Mouse (Mus musculus) embryonic facial prominence, embryonic 15.5 days (tissue): Measurements from ENCODE around the gene Mrps26. TPM values are rescaled to one million over a fixed set of nuclear protein-coding genes. Genes with fewer than 3 reads are reported as not detected.

Experiments used
- ATAC-seq: fragments of 200-750 bp; cut with Nextera tagmentation; 2 replicates; pipeline ENCODE4 v1.8.0; 2017; ENCODE audit warnings: low read depth, moderate TSS enrichment; ENCODE audit not compliant: insufficient number of reproducible peaks, low FRiP score, low TSS enrichment
- H3K27ac ChIP-seq: fragments of 300-500 bp; sonication (generic); replicated peaks from 2 replicates; pipeline ENCODE4 v1.5.1; 2015; ENCODE audit warnings: mild to moderate bottlenecking, inconsistent platforms
- H3K27me3 ChIP-seq: fragments of 300-500 bp; sonication (generic); 2 replicates; pipeline ENCODE4 v1.6.1; 2015; ENCODE audit warnings: inconsistent platforms
- H3K36me3 ChIP-seq: fragments of 300-500 bp; sonication (generic); 2 replicates; pipeline ENCODE4 v1.6.1; 2015; ENCODE audit warnings: mild to moderate bottlenecking, inconsistent platforms
- H3K4me1 ChIP-seq: fragments of 300-500 bp; sonication (generic); 2 replicates; pipeline ENCODE4 v1.6.1; 2015; ENCODE audit warnings: inconsistent platforms
- H3K4me2 ChIP-seq: fragments of 300-500 bp; sonication (generic); replicated peaks from 2 replicates; pipeline ENCODE4 v1.6.1; 2015; ENCODE audit warnings: mild to moderate bottlenecking, inconsistent platforms
- H3K4me3 ChIP-seq: fragments of 300-500 bp; sonication (generic); replicated peaks from 2 replicates; pipeline ENCODE4 v1.5.1; 2015; ENCODE audit warnings: mild to moderate bottlenecking, inconsistent platforms
- H3K9ac ChIP-seq: fragments of 300-500 bp; sonication (generic); 2 replicates; pipeline ENCODE4 v1.6.1; 2015; ENCODE audit warnings: inconsistent platforms
- H3K9me3 ChIP-seq: fragments of 300-500 bp; sonication (generic); replicated peaks from 2 replicates; pipeline ENCODE4 v1.6.1; 2016; ENCODE audit warnings: inconsistent platforms
- WGBS: fragments of 180-500 bp; shearing (Covaris S2); methylation state at CpG from one replicate; pipeline ENCODE4 v1.1.7; 2015; 5-methylcytosine and 5-hydroxymethylcytosine counted together
- polyA plus RNA-seq: library from polyadenylated mRNA; unstranded; fragments of >200 nt; fragmentation: Nextera tagmentation; extraction: Ambion mirVana; gene quantifications from 2 replicates; pipeline ENCODE4 v1.2.1, GENCODE M21; 2015

Gene Mrps26
- polyA plus RNA-seq, 1 experiment from 2014 or later = 102 TPM

DNA sequence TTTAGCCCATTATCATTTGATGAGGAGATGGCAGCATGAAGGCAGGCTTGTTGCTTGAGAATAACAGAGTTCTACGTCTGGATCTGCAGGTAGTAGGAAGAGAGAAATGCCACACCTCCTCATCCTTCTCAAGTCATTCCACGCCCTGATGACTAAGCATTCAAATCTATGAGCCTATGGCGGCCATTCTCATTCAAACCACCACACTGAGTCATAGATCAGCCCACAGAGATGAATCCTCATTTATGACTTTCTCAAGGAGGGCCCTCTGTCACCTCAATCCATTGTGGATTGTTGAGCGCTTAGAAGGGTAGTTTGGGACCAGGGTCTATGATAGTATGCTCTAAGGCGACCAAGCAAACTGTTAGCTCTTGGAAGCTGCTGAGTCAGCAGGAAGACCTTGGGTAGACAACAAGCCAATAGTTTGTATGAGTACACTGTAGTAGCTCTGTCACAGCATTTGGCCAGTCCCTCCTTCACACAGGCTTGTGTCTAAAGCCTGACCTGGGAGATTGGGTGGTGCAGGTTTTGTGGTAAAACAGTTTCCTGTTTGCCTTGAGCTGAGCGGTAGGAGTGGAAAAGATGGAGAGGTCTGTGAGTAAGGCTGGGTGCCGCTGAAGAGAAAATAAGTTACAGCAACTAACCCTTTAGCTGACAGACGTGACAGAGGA is 24.5 kb upstream of the Mrps26 start:
- Histone ChIP-seq H3K36me3 (peaks cover 92% of the 10 kb centered on the region), H3K27ac (no peak overlapping the region), H3K4me2 (no peak overlapping the region), H3K9me3 (no peaks in the 10 kb centered on the region), H3K4me3 (no peak overlapping the region), H3K4me1 (no peaks in the 10 kb centered on the region), H3K27me3 (no peaks in the 10 kb centered on the region), H3K9ac (no peak overlapping the region)
- 88% methylated on average over 8 of the region's 8 CpGs for WGBS
- no peak for ATAC-seq

DNA sequence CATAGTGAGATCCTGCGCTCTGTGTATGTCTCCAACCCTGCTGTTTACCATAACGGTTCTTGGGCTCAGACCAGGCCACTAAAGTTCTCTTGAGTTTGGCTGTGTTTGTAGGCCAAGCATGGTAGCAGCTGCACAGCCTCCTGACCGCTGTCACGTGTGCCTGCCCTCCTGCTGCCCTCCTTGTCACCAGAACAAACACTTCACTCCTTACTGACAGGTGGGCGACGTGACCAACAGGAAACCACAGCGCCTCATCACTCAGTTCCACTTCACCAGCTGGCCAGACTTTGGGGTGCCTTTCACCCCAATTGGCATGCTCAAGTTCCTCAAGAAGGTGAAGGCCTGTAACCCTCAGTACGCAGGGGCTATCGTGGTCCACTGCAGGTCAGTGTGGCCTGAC is 23.3 kb upstream of the Mrps26 start:
- Histone ChIP-seq H3K36me3 (peaks cover 93% of the 10 kb centered on the region), H3K9ac (no peak overlapping the region), H3K4me2 (no peak overlapping the region), H3K9me3 (no peaks in the 10 kb centered on the region), H3K4me1 (no peaks in the 10 kb centered on the region), H3K27me3 (no peaks in the 10 kb centered on the region), H3K4me3 (no peak overlapping the region), H3K27ac (no peak overlapping the region)
- no peak for ATAC-seq
- WGBS = 90% methylated on average over 9 of the region's 9 CpGs

GRCm38 (mm10) chr2:130546957-130547356 is 16.6 kb upstream of the Mrps26 start:
- no peak for ATAC-seq
- peaks cover 93% of the 10 kb centered on the region for H3K36me3 ChIP-seq
- H3K27me3 ChIP-seq = no peaks in the 10 kb centered on the region
- WGBS = 85% methylated on average over 8 of the region's 8 CpGs
- H3K9me3 ChIP-seq = no peaks in the 10 kb centered on the region
- no peak overlapping the region for H3K4me2 ChIP-seq
- H3K27ac ChIP-seq = no peak overlapping the region
- H3K4me1 ChIP-seq = no peaks in the 10 kb centered on the region
- H3K9ac ChIP-seq = no peak overlapping the region
- no peak overlapping the region for H3K4me3 ChIP-seq

GRCm38 (mm10) chr2:130554841-130555240 is 8.7 kb upstream of the Mrps26 start:
- WGBS = 84% methylated on average over 7 of the region's 7 CpGs
- no peak for ATAC-seq
- H3K9me3 ChIP-seq = no peaks in the 10 kb centered on the region
- H3K27ac ChIP-seq = no peak overlapping the region
- H3K9ac ChIP-seq = no peak overlapping the region
- H3K4me2 ChIP-seq = no peak overlapping the region
- peaks cover 77% of the 10 kb centered on the region for H3K36me3 ChIP-seq
- no peak overlapping the region for H3K4me3 ChIP-seq
- no peaks in the 10 kb centered on the region for H3K4me1 ChIP-seq
- H3K27me3 ChIP-seq = no peaks in the 10 kb centered on the region

DNA sequence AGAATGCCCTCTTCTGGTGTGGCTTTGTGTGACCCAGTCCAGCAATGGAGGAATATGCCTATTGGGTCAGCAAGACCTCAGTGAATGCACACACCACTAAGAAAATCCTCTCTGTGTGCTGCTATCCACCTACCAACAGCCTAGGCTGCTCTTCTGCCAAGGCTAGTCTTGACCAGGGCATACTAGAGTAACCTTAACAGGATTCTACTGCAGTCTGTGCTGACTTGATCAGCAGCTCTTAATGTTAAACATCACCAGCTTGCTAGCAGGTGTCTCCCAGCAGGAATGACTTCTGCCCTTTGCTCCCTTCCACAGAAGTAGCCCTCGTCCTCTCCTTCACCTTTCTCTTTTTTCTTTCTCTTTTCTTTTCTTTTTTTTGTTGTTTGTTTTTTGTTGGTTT is 7.2 kb upstream of the Mrps26 start:
- Histone ChIP-seq H3K9ac (no peak overlapping the region), H3K27me3 (no peaks in the 10 kb centered on the region), H3K9me3 (no peaks in the 10 kb centered on the region), H3K36me3 (peaks cover 64% of the 10 kb centered on the region), H3K4me2 (no peak overlapping the region), H3K4me1 (no peaks in the 10 kb centered on the region), H3K4me3 (no peak overlapping the region), H3K27ac (no peak overlapping the region)
- no peak for ATAC-seq
- WGBS = 92% methylated on average over 1 of the region's 1 CpGs

- 96% methylated on average over 2 of the region's 2 CpGs for WGBS
- Histone ChIP-seq H3K27ac (no peak overlapping the region), H3K36me3 (peaks cover 54% of the 10 kb centered on the region), H3K9ac (no peak overlapping the region), H3K4me3 (no peak overlapping the region), H3K4me2 (no peak overlapping the region), H3K4me1 (no peaks in the 10 kb centered on the region), H3K27me3 (no peaks in the 10 kb centered on the region), H3K9me3 (no peaks in the 10 kb centered on the region)
- ATAC-seq = no peak
These were observed 6.1 kb upstream of the Mrps26 start for GRCm38 (mm10) chr2:130557462-130557861.

- Histone ChIP-seq H3K27me3 (no peaks in the 10 kb centered on the region), H3K9ac (no peak overlapping the region), H3K27ac (no peak overlapping the region), H3K9me3 (no peaks in the 10 kb centered on the region), H3K4me1 (peaks cover 5% of the 10 kb centered on the region), H3K4me2 (no peak overlapping the region), H3K36me3 (peaks cover 48% of the 10 kb centered on the region), H3K4me3 (no peak overlapping the region)
- ATAC-seq = no peak
- 68% methylated on average over 2 of the region's 2 CpGs for WGBS
These were observed 5.5 kb upstream of the Mrps26 start for GRCm38 (mm10) chr2:130558015-130558414.

DNA sequence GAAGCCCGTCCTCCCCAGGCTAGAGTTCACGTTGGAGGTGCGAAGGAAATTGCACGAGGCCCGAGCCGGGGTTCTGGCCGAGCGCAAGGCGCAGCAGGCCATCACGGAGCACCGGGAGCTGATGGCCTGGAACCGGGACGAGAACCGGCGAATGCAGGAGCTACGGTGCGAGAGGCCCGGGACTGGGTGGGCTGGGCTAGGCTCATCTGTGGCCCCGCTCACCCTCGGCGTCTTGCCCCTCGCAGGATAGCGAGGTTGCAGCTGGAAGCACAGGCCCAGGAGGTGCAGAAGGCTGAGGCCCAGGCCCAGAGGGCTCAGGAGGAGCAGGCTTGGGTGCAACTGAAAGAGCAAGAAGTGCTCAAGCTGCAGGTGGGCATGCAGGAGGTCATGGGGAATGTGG is 521 bp downstream of the Mrps26 start:
- peak; percentile 6; the same call in 1 of the 2 replicates for ATAC-seq
- no peaks in the 10 kb centered on the region for H3K9me3 ChIP-seq
- H3K36me3 ChIP-seq = peaks cover 17% of the 10 kb centered on the region
- no peaks in the 10 kb centered on the region for H3K27me3 ChIP-seq
- 0 out of 2 replicates have a peak overlapping the region, but pooled peaks have one; percentile 9 for H3K27ac ChIP-seq
- peaks cover 20% of the 10 kb centered on the region for H3K4me1 ChIP-seq
- peak overlapping the region; percentile 85 for H3K4me2 ChIP-seq
- under 1% methylated on average over 23 of the region's 23 CpGs for WGBS
- peak overlapping the region; percentile 82 for H3K4me3 ChIP-seq
- H3K9ac ChIP-seq = peak overlapping the region; percentile 86

DNA sequence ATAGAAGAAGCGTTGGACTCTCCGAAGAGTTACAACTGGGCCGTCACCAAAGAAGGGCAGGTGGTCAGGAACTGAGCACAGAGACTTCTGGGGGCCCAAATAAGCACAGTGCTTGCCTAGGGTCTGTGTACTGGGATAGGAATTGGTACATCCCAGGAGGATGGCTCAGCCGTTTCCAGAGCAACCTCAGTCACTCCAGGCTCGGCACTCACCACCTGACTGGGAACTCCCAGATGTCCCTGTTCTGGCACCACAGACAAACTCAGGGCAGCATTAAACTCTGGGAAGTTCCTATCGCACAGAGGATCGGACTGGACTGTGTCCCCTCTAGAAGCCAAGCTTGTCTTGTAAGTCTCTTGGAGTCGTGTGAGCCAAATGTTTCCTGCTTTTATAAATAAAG is 1.4 kb downstream of the Mrps26 start:
- WGBS = 80% methylated on average over 8 of the region's 8 CpGs
- no peak for ATAC-seq
- no peak overlapping the region for H3K9ac ChIP-seq

DNA sequence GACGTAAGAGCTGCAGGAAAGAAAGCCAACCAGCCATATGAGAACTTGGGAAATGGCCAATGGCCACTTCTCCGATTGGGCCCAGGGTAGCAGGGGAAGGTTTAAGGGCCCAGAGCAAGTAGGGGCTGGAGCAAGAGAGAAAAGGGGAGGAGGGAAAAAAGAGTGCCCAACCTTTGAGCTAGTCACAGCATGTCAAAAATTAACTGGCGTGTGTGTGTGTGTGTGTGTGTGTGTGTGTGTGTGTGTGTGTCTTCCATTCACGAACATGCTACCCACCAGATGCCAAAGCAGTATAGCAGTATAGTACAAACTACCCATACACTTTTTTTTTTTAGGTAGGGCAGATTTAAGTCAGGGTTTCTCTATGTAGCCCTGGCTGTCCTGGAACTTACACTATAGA is 5.4 kb downstream of the Mrps26 start:
- peaks cover 13% of the 10 kb centered on the region for H3K4me1 ChIP-seq
- no peaks in the 10 kb centered on the region for H3K9me3 ChIP-seq
- no peak overlapping the region for H3K4me3 ChIP-seq
- no peak overlapping the region for H3K4me2 ChIP-seq
- WGBS = 69% methylated on average over 4 of the region's 4 CpGs
- H3K9ac ChIP-seq = no peak overlapping the region
- no peak for ATAC-seq
- peaks cover 17% of the 10 kb centered on the region for H3K36me3 ChIP-seq
- H3K27me3 ChIP-seq = 0 out of 2 replicates have a peak, but pooled peaks cover under 1% of the 10 kb centered on the region
- no peak overlapping the region for H3K27ac ChIP-seq

More for the DNA sequence above, 1.4 kb downstream of the Mrps26 start:
- H3K9me3 ChIP-seq = no peaks in the 10 kb centered on the region
- peaks cover 20% of the 10 kb centered on the region for H3K4me1 ChIP-seq
- H3K27me3 ChIP-seq = no peaks in the 10 kb centered on the region
- H3K4me2 ChIP-seq = peak overlapping the region; percentile 85
- H3K4me3 ChIP-seq = peak overlapping the region; percentile 82
- H3K27ac ChIP-seq = no peak overlapping the region
- H3K36me3 ChIP-seq = peaks cover 17% of the 10 kb centered on the region

DNA sequence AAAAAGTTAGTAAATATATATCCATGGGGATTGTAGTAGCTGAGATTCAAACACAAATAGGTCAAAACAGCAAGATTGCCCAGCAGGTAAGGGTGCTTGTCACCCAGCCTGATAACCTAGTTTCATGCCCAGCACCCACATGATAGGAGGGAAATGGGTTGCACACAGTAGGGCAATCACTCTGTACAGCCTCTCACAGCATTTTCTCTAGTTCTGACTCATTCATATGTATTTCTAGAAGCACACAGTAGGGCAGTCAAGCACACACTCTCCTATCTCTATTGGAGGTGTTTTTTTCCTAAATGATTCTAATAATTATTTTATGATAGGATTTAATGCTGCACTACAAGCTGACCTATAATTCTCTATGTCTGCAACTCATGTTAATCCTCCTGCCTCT is 6.4 kb downstream of the Mrps26 start:
- Histone ChIP-seq H3K9me3 (no peaks in the 10 kb centered on the region), H3K4me3 (no peak overlapping the region), H3K36me3 (peaks cover 16% of the 10 kb centered on the region), H3K27ac (no peak overlapping the region), H3K4me2 (no peak overlapping the region), H3K4me1 (peaks cover 4% of the 10 kb centered on the region), H3K9ac (no peak overlapping the region), H3K27me3 (peaks cover 4% of the 10 kb centered on the region)
- no peak for ATAC-seq

DNA sequence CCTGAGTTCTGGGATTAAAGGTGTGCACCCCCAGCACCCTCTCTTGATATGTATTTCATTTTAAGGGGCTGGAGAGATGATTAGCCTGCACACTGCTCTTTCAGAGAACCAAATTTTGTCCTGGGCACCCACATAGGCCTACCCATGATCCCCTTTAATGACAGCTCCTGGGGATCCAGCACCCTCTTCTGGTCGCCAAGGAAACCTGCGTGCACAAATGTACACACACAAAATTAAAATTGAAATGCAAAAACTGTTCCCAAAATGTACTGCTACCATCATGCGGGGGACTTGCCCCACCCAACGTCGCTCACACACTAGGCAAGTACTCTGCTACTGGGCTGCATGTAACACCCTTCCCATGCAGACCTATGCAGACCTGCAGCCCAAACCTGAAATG is 11.4 kb downstream of the Mrps26 start:
- H3K27me3 ChIP-seq = peaks cover 54% of the 10 kb centered on the region
- H3K27ac ChIP-seq = no peak overlapping the region
- no peaks in the 10 kb centered on the region for H3K9me3 ChIP-seq
- 81% methylated on average over 5 of the region's 5 CpGs for WGBS
- ATAC-seq = no peak
- no peak overlapping the region for H3K9ac ChIP-seq
- H3K4me3 ChIP-seq = no peak overlapping the region
- no peak overlapping the region for H3K4me2 ChIP-seq
- peaks cover 19% of the 10 kb centered on the region for H3K4me1 ChIP-seq
- no peaks in the 10 kb centered on the region for H3K36me3 ChIP-seq
